Mouse (Mus musculus) E14TG2a.4 (cell line): ENCODE measurements at regions not wholly inside any gene's neighbourhood (a gene's known extent, or its start where the extent isn't known, plus 50 kb on each side); places are given as distances from the start of the nearest gene placed in this dataset.

Source experiments
- H3K27me3 ChIP-seq: 2 replicates; pipeline ENCODE4 v1.6.1; 2014; ENCODE audit warnings: low read length, control low read depth; ENCODE audit not compliant: insufficient read depth
- H3K36me3 ChIP-seq: 2 replicates; pipeline ENCODE4 v1.6.1; 2014; ENCODE audit warnings: low read length, control low read depth; ENCODE audit not compliant: insufficient read depth
- H3K4me1 ChIP-seq: replicated peaks from 2 replicates; pipeline ENCODE4 v1.6.1; 2014; ENCODE audit warnings: low read depth, low read length, control low read depth
- H3K4me3 ChIP-seq: replicated peaks from 2 replicates; pipeline ENCODE4 v1.5.1; 2014; ENCODE audit warnings: mild to moderate bottlenecking, low read length
- H3K9me3 ChIP-seq: 2 replicates; pipeline ENCODE4 v1.6.1; 2014; ENCODE audit warnings: low read length, control low read depth
- CTCF ChIP-seq: conservative IDR thresholded peaks from 2 replicates; pipeline ENCODE4 v1.5.1; 2014; ENCODE audit warnings: low read length
- NANOG ChIP-seq: IDR thresholded peaks from 2 replicates; pipeline ENCODE4 v1.6.1; 2014; ENCODE audit warnings: borderline replicate concordance, low read length, mixed read lengths
- POU5F1 ChIP-seq: IDR thresholded peaks from 2 replicates; pipeline ENCODE4 v1.6.1; 2014; ENCODE audit warnings: low read length, borderline replicate concordance

GRCm38 (mm10) chr8:100796628-100797027, 1380.4 kb upstream of the Cdh8 start:
- Histone ChIP-seq H3K4me1 (no peaks in the 10 kb centered on the region), H3K36me3 (no peaks in the 10 kb centered on the region), H3K4me3 (no peak overlapping the region), H3K27me3 (no peaks in the 10 kb centered on the region), H3K9me3 (no peaks in the 10 kb centered on the region)
- TF ChIP-seq POU5F1 (no peak), CTCF (no peak), NANOG (no peak)

- Histone ChIP-seq H3K4me1 (no peaks in the 10 kb centered on the region), H3K27me3 (no peaks in the 10 kb centered on the region), H3K9me3 (no peaks in the 10 kb centered on the region), H3K36me3 (no peaks in the 10 kb centered on the region), H3K4me3 (no peak overlapping the region)
- no peak for TF ChIP-seq NANOG
- no peak for TF ChIP-seq CTCF
- no peak for TF ChIP-seq POU5F1
Measured at GRCm38 (mm10) chr8:100793951-100794350, 1377.7 kb upstream of the Cdh8 start.

GRCm38 (mm10) chr8:100790592-100791141, 1374.4 kb upstream of the Cdh8 start:
- Histone ChIP-seq H3K27me3 (no peaks in the 10 kb centered on the region), H3K36me3 (no peaks in the 10 kb centered on the region), H3K4me3 (no peak overlapping the region), H3K9me3 (no peaks in the 10 kb centered on the region), H3K4me1 (no peaks in the 10 kb centered on the region)
- no peak for TF ChIP-seq POU5F1
- no peak for TF ChIP-seq CTCF
- TF ChIP-seq NANOG, result no peak

- H3K36me3 ChIP-seq, result no peaks in the 10 kb centered on the region
- TF ChIP-seq POU5F1, result no peak
- no peak for TF ChIP-seq CTCF
- TF ChIP-seq NANOG, result no peak
- no peak overlapping the region for H3K4me3 ChIP-seq
Measured at GRCm38 (mm10) chr8:100788132-100788531, 1371.9 kb upstream of the Cdh8 start.

GRCm38 (mm10) chr8:100772742-100773370, 1356.6 kb upstream of the Cdh8 start:
- H3K36me3 ChIP-seq, result no peaks in the 10 kb centered on the region

More at GRCm38 (mm10) chr8:100788132-100788531, 1371.9 kb upstream of the Cdh8 start:
- H3K4me1 ChIP-seq, result no peaks in the 10 kb centered on the region
- no peaks in the 10 kb centered on the region for H3K27me3 ChIP-seq
- no peaks in the 10 kb centered on the region for H3K9me3 ChIP-seq

GRCm38 (mm10) chr8:100769617-100770016, 1353.3 kb upstream of the Cdh8 start:
- TF ChIP-seq NANOG, result no peak
- no peak for TF ChIP-seq CTCF
- TF ChIP-seq POU5F1, result no peak
- Histone ChIP-seq H3K4me3 (no peak overlapping the region), H3K9me3 (no peaks in the 10 kb centered on the region), H3K36me3 (no peaks in the 10 kb centered on the region), H3K27me3 (no peaks in the 10 kb centered on the region), H3K4me1 (no peaks in the 10 kb centered on the region)

More at GRCm38 (mm10) chr8:100772742-100773370, 1356.6 kb upstream of the Cdh8 start:
- no peaks in the 10 kb centered on the region for H3K9me3 ChIP-seq
- no peaks in the 10 kb centered on the region for H3K4me1 ChIP-seq
- H3K4me3 ChIP-seq, result no peak overlapping the region
- no peaks in the 10 kb centered on the region for H3K27me3 ChIP-seq
- TF ChIP-seq NANOG (no peak), CTCF (peak; percentile 84)

GRCm38 (mm10) chr8:100733927-100734326, 1317.7 kb upstream of the Cdh8 start:
- no peaks in the 10 kb centered on the region for H3K27me3 ChIP-seq
- H3K9me3 ChIP-seq, result no peaks in the 10 kb centered on the region
- H3K4me1 ChIP-seq, result no peaks in the 10 kb centered on the region
- no peaks in the 10 kb centered on the region for H3K36me3 ChIP-seq
- no peak overlapping the region for H3K4me3 ChIP-seq
- TF ChIP-seq POU5F1 (no peak), CTCF (peak; percentile 37; the same call in 1 of the 2 replicates)

- Histone ChIP-seq H3K9me3 (no peaks in the 10 kb centered on the region), H3K4me1 (no peaks in the 10 kb centered on the region), H3K27me3 (no peaks in the 10 kb centered on the region), H3K36me3 (no peaks in the 10 kb centered on the region), H3K4me3 (no peak overlapping the region)
- no peak for TF ChIP-seq NANOG
- no peak for TF ChIP-seq POU5F1
- TF ChIP-seq CTCF, result no peak
Measured at GRCm38 (mm10) chr8:100702365-100702764, 1286.1 kb upstream of the Cdh8 start.

- H3K4me1 ChIP-seq, result no peaks in the 10 kb centered on the region
- no peaks in the 10 kb centered on the region for H3K36me3 ChIP-seq
- H3K9me3 ChIP-seq, result no peaks in the 10 kb centered on the region
- H3K27me3 ChIP-seq, result no peaks in the 10 kb centered on the region
- H3K4me3 ChIP-seq, result no peak overlapping the region
- TF ChIP-seq POU5F1 (no peak), NANOG (no peak), CTCF (no peak)
Measured at GRCm38 (mm10) chr8:100695043-100695442, 1278.8 kb upstream of the Cdh8 start.
